Mouse (Mus musculus): ENCODE measurements at regions not wholly inside any gene's neighbourhood (a gene's known extent, or its start where the extent isn't known, plus 50 kb on each side); places are given as distances from the start of the nearest gene placed in this dataset.

- intact Hi-C loops (cut with DNase I) = no loop called here
- TF ChIP-seq CTCF (IDR thresholded peaks at IDR 0.05) = no peak
- no peak for DNase-seq (ENCODE audit: extremely low spot score in 1 of 2, low spot score in 2 of 2)
- no peak overlapping the region for H3K4me3 ChIP-seq
- H3K27ac ChIP-seq = no peak overlapping the region
These were observed 121.1 kb upstream of the Ppp1r26 start for GRCm38 (mm10) chr2:28325502-28325901.

GRCm38 (mm10) chr2:28326056-28326455 is 120.5 kb upstream of the Ppp1r26 start:
- DNase-seq (ENCODE audit: extremely low spot score in 1 of 2, low spot score in 2 of 2) = no peak
- Histone ChIP-seq H3K27ac (no peak overlapping the region), H3K4me3 (no peak overlapping the region)
- no peak for TF ChIP-seq CTCF (IDR thresholded peaks at IDR 0.05)
- intact Hi-C loops (cut with DNase I) = no loop called here

- H3K27ac ChIP-seq = no peak overlapping the region
- no peak for DNase-seq (ENCODE audit: extremely low spot score in 1 of 2, low spot score in 2 of 2)
- intact Hi-C loops (cut with DNase I) = no loop called here
- no peak overlapping the region for H3K4me3 ChIP-seq
- no peak for TF ChIP-seq CTCF (IDR thresholded peaks at IDR 0.05)
These were observed 119.9 kb upstream of the Ppp1r26 start for GRCm38 (mm10) chr2:28326682-28327081.

GRCm38 (mm10) chr2:28329130-28329529 is 117.5 kb upstream of the Ppp1r26 start:
- no peak for DNase-seq (ENCODE audit: extremely low spot score in 1 of 2, low spot score in 2 of 2)
- intact Hi-C loops (cut with DNase I) = no loop called here
- H3K4me3 ChIP-seq = no peak overlapping the region
- no peak for TF ChIP-seq CTCF (IDR thresholded peaks at IDR 0.05)
- H3K27ac ChIP-seq = no peak overlapping the region

- intact Hi-C loops (cut with DNase I) = no loop called here
- no peak for TF ChIP-seq CTCF (IDR thresholded peaks at IDR 0.05)
- H3K27ac ChIP-seq = no peak overlapping the region
- DNase-seq (ENCODE audit: extremely low spot score in 1 of 2, low spot score in 2 of 2) = peak in 1 of 2 experiments; percentile 28
- H3K4me3 ChIP-seq = no peak overlapping the region
These were observed 111.3 kb upstream of the Ppp1r26 start for GRCm38 (mm10) chr2:28335141-28335789.

- Histone ChIP-seq H3K27ac (no peak overlapping the region), H3K4me3 (no peak overlapping the region)
- intact Hi-C loops (cut with DNase I) = no loop called here
- no peak for DNase-seq (ENCODE audit: extremely low spot score in 1 of 2, low spot score in 2 of 2)
- no peak for TF ChIP-seq CTCF (IDR thresholded peaks at IDR 0.05)
These were observed 110.8 kb upstream of the Ppp1r26 start for GRCm38 (mm10) chr2:28335810-28336209.

- intact Hi-C loops (cut with DNase I) = no loop called here
- TF ChIP-seq CTCF (IDR thresholded peaks at IDR 0.05) = no peak
- DNase-seq (ENCODE audit: extremely low spot score in 1 of 2, low spot score in 2 of 2) = no peak
- Histone ChIP-seq H3K4me3 (no peak overlapping the region), H3K27ac (no peak overlapping the region)
These were observed 110.0 kb upstream of the Ppp1r26 start for GRCm38 (mm10) chr2:28336349-28337309.

GRCm38 (mm10) chr2:28337561-28337960 is 109.0 kb upstream of the Ppp1r26 start:
- intact Hi-C loops (cut with DNase I) = no loop called here
- TF ChIP-seq CTCF (IDR thresholded peaks at IDR 0.05) = no peak
- DNase-seq (ENCODE audit: extremely low spot score in 1 of 2, low spot score in 2 of 2) = no peak
- H3K4me3 ChIP-seq = no peak overlapping the region
- no peak overlapping the region for H3K27ac ChIP-seq

- TF ChIP-seq CTCF (IDR thresholded peaks at IDR 0.05) = no peak
- intact Hi-C loops (cut with DNase I) = no loop called here
- Histone ChIP-seq H3K27ac (no peak overlapping the region), H3K4me3 (no peak overlapping the region)
- no peak for DNase-seq (ENCODE audit: extremely low spot score in 1 of 2, low spot score in 2 of 2)
These were observed 105.3 kb upstream of the Ppp1r26 start for GRCm38 (mm10) chr2:28341304-28341703.

GRCm38 (mm10) chr2:28348453-28348852 is 98.1 kb upstream of the Ppp1r26 start:
- Histone ChIP-seq H3K27ac (no peak overlapping the region), H3K4me3 (no peak overlapping the region)
- no peak for TF ChIP-seq CTCF (IDR thresholded peaks at IDR 0.05)
- intact Hi-C loops (cut with DNase I) = no loop called here
- DNase-seq (ENCODE audit: extremely low spot score in 1 of 2, low spot score in 2 of 2) = no peak

- Histone ChIP-seq H3K27ac (no peak overlapping the region), H3K4me3 (no peak overlapping the region)
- intact Hi-C loops (cut with DNase I) = no loop called here
- no peak for DNase-seq (ENCODE audit: extremely low spot score in 1 of 2, low spot score in 2 of 2)
- no peak for TF ChIP-seq CTCF (IDR thresholded peaks at IDR 0.05)
These were observed 96.7 kb upstream of the Ppp1r26 start for GRCm38 (mm10) chr2:28349911-28350310.

GRCm38 (mm10) chr2:28351445-28351844 is 95.2 kb upstream of the Ppp1r26 start:
- no peak for DNase-seq (ENCODE audit: extremely low spot score in 1 of 2, low spot score in 2 of 2)

More at GRCm38 (mm10) chr2:28351445-28351844, 95.2 kb upstream of the Ppp1r26 start:
- no peak overlapping the region for H3K4me3 ChIP-seq
- no peak overlapping the region for H3K27ac ChIP-seq
- TF ChIP-seq CTCF (IDR thresholded peaks at IDR 0.05) = no peak
- intact Hi-C loops (cut with DNase I) = no loop called here
